Mouse (Mus musculus): Measurements from ENCODE around the gene Pdzd7. TPM values are rescaled to one million over a fixed set of nuclear protein-coding genes. Genes with fewer than 3 reads are reported as not detected.
A peak's percentile ranks its signal among the peaks of the same experiment; 100 is the strongest.

Pdzd7 gene
- polyA plus RNA-seq, 1 experiment from 2014 or later = 0.19 TPM

DNA sequence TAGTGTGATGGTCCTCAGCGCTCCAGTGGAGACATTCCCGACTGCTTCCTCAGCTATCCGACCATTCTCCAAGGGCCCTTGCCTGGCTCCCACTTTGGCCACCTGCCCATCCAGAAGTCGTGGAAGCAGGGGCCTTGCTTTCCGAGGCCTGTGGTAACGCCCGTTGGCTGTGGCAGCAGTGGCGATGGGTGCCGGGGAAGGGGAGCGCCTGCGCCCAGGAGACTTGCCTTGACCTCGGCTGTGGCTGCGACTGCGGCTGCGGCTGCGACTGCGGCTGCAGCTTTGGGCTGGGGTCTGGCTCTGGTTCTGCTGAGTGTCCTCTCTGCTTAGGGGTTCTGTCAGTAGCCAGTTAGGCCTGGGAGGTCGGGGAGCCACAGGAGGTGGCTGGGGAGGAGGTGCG lies 16.8 kb downstream of the Pdzd7 start:
- Histone ChIP-seq H3K4me2 (no peak overlapping the region), H3K27ac (ENCODE audit: low read depth, low read length) (no peak overlapping the region), H3K9ac (ENCODE audit: low read length) (no peak overlapping the region), H3K27me3 (ENCODE audit: control insufficient read depth, insufficient read depth, low read length) (no peaks in the 10 kb centered on the region), H3K9me3 (ENCODE audit: control insufficient read depth, low read length) (no peaks in the 10 kb centered on the region), H3K4me1 (ENCODE audit: control insufficient read depth, insufficient read depth, low read length) (0 out of 2 replicates have a peak, but pooled peaks cover 2% of the 10 kb centered on the region), H3K36me3 (ENCODE audit: control insufficient read depth, insufficient read depth, low read length) (peaks cover 27% of the 10 kb centered on the region), H3K4me3 (ENCODE audit: low read depth, low read length) (no peak overlapping the region)
- no peak for DNase-seq (ENCODE audit: low spot score, missing footprints)
- WGBS = 60% methylated on average over 19 of the region's 19 CpGs
- ATAC-seq (ENCODE audit: low FRiP score) = no peak

GRCm38 (mm10) chr19:45027848-45028247 lies 17.7 kb downstream of the Pdzd7 start:
- Histone ChIP-seq H3K4me2 (no peak overlapping the region), H3K27ac (ENCODE audit: low read depth, low read length) (no peak overlapping the region), H3K4me1 (ENCODE audit: control insufficient read depth, insufficient read depth, low read length) (0 out of 2 replicates have a peak, but pooled peaks cover 2% of the 10 kb centered on the region), H3K4me3 (ENCODE audit: low read depth, low read length) (no peak overlapping the region), H3K36me3 (ENCODE audit: control insufficient read depth, insufficient read depth, low read length) (peaks cover 30% of the 10 kb centered on the region), H3K27me3 (ENCODE audit: control insufficient read depth, insufficient read depth, low read length) (no peaks in the 10 kb centered on the region), H3K9me3 (ENCODE audit: control insufficient read depth, low read length) (no peaks in the 10 kb centered on the region), H3K9ac (ENCODE audit: low read length) (no peak overlapping the region)
- DNase-seq (ENCODE audit: low spot score, missing footprints) = no peak
- WGBS = 84% methylated on average over 6 of the region's 6 CpGs
- no peak for ATAC-seq (ENCODE audit: low FRiP score)

- Histone ChIP-seq H3K4me2 (no peak overlapping the region), H3K27ac (ENCODE audit: low read depth, low read length) (no peak overlapping the region), H3K9ac (ENCODE audit: low read length) (no peak overlapping the region), H3K4me3 (ENCODE audit: low read depth, low read length) (no peak overlapping the region), H3K36me3 (ENCODE audit: control insufficient read depth, insufficient read depth, low read length) (peaks cover 34% of the 10 kb centered on the region), H3K27me3 (ENCODE audit: control insufficient read depth, insufficient read depth, low read length) (no peaks in the 10 kb centered on the region), H3K9me3 (ENCODE audit: control insufficient read depth, low read length) (no peaks in the 10 kb centered on the region), H3K4me1 (ENCODE audit: control insufficient read depth, insufficient read depth, low read length) (0 out of 2 replicates have a peak, but pooled peaks cover 2% of the 10 kb centered on the region)
- no peak for DNase-seq (ENCODE audit: low spot score, missing footprints)
- 90% methylated on average over 6 of the region's 6 CpGs for WGBS
- no peak for ATAC-seq (ENCODE audit: low FRiP score)
These were observed 18.4 kb downstream of the Pdzd7 start for GRCm38 (mm10) chr19:45026958-45027670.

DNA sequence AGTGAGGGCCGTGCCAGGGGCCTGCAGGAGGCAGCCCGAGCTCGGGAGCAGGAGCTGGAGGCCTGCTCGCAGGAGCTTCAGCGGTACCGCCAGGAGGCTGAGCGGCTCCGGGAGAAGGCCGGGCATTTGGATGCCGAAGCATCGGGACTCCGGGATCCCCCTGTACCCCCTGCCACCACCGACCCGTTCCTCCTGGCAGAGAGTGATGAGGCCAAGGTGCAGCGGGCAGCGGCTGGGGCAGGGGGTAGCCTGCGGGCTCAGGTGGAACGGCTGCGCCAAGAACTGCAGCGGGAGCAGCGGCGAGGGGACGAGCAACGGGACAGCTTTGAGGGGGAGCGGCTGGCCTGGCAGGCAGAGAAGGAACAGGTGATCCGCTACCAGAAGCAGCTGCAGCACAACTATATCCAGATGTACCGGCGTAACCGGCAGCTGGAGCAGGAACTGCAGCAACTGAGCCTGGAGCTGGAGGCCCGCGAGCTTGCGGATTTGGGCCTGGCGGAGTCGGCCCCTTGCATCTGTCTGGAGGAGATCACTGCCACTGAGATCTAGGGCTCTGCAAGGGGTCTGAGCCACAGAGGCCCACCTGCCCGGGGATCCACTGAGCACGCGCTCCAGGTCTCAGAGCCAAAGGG lies 19.5 kb downstream of the Pdzd7 start:
- H3K9me3 ChIP-seq (ENCODE audit: control insufficient read depth, low read length) = no peaks in the 10 kb centered on the region
- DNase-seq (ENCODE audit: low spot score, missing footprints) = no peak
- no peak for ATAC-seq (ENCODE audit: low FRiP score)
- H3K9ac ChIP-seq (ENCODE audit: low read length) = no peak overlapping the region
- peaks cover 34% of the 10 kb centered on the region for H3K36me3 ChIP-seq (ENCODE audit: control insufficient read depth, insufficient read depth, low read length)
- no peak overlapping the region for H3K4me2 ChIP-seq
- H3K27me3 ChIP-seq (ENCODE audit: control insufficient read depth, insufficient read depth, low read length) = no peaks in the 10 kb centered on the region
- H3K4me1 ChIP-seq (ENCODE audit: control insufficient read depth, insufficient read depth, low read length) = peaks cover 8% of the 10 kb centered on the region
- no peak overlapping the region for H3K27ac ChIP-seq (ENCODE audit: low read depth, low read length)
- no peak overlapping the region for H3K4me3 ChIP-seq (ENCODE audit: low read depth, low read length)
- WGBS = 91% methylated on average over 37 of the region's 37 CpGs

DNA sequence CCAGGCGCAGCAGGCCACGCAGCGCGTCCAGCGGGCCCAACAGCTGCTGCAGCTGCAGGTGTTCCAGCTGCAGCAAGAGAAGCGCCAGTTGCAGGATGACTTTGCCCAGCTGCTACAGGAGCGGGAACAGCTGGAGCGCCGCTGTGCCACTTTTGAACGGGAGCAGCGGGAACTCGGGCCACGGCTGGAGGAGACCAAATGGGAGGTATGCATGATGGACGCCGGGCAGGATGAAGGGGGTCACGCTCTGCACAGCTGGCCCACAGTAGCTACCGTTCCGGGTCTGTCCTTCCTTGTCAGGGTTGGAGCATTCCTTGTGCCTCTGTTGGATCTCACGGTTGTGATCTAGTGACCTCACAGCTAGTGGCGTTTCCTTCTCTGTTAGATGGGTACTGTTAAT lies 20.7 kb downstream of the Pdzd7 start:
- Histone ChIP-seq H3K36me3 (ENCODE audit: control insufficient read depth, insufficient read depth, low read length) (peaks cover 34% of the 10 kb centered on the region), H3K4me2 (no peak overlapping the region), H3K9me3 (ENCODE audit: control insufficient read depth, low read length) (no peaks in the 10 kb centered on the region), H3K27ac (ENCODE audit: low read depth, low read length) (no peak overlapping the region), H3K4me3 (ENCODE audit: low read depth, low read length) (no peak overlapping the region), H3K9ac (ENCODE audit: low read length) (no peak overlapping the region), H3K4me1 (ENCODE audit: control insufficient read depth, insufficient read depth, low read length) (peaks cover 18% of the 10 kb centered on the region), H3K27me3 (ENCODE audit: control insufficient read depth, insufficient read depth, low read length) (no peaks in the 10 kb centered on the region)
- WGBS = 88% methylated on average over 20 of the region's 20 CpGs
- DNase-seq (ENCODE audit: low spot score, missing footprints) (no peak), ATAC-seq (ENCODE audit: low FRiP score) (no peak)

DNA sequence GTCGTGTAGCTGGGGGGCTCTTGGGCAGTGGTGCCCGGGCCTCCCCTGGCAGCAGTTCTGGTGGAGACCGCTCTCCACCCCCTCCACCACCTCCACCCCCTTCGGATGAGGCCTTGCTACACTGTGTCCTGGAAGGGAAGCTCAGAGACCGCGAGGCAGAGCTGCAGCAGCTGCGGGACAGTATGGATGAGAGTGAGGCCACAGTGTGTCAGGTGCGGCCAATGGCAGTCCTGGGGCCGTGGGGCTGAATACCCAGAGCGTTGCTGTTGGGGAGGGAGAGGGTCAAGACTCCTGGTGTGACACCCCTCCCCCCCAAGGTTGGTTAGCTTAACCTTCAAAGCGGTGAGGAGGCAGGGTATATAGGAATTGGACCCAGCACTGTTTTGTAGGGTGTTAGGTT lies 21.5 kb downstream of the Pdzd7 start:
- Histone ChIP-seq H3K4me3 (ENCODE audit: low read depth, low read length) (no peak overlapping the region), H3K36me3 (ENCODE audit: control insufficient read depth, insufficient read depth, low read length) (peaks cover 34% of the 10 kb centered on the region), H3K27me3 (ENCODE audit: control insufficient read depth, insufficient read depth, low read length) (no peaks in the 10 kb centered on the region), H3K4me2 (no peak overlapping the region), H3K4me1 (ENCODE audit: control insufficient read depth, insufficient read depth, low read length) (peaks cover 23% of the 10 kb centered on the region), H3K9me3 (ENCODE audit: control insufficient read depth, low read length) (no peaks in the 10 kb centered on the region), H3K9ac (ENCODE audit: low read length) (no peak overlapping the region), H3K27ac (ENCODE audit: low read depth, low read length) (no peak overlapping the region)
- WGBS = 85% methylated on average over 11 of the region's 11 CpGs
- ATAC-seq (ENCODE audit: low FRiP score) (no peak), DNase-seq (ENCODE audit: low spot score, missing footprints) (no peak)

GRCm38 (mm10) chr19:45021362-45021761 lies 24.2 kb downstream of the Pdzd7 start:
- H3K4me2 ChIP-seq = no peak overlapping the region; the same call in 1 of the 2 replicates
- no peaks in the 10 kb centered on the region for H3K9me3 ChIP-seq (ENCODE audit: control insufficient read depth, low read length)
- no peak overlapping the region for H3K27ac ChIP-seq (ENCODE audit: low read depth, low read length)
- no peak for ATAC-seq (ENCODE audit: low FRiP score)
- H3K36me3 ChIP-seq (ENCODE audit: control insufficient read depth, insufficient read depth, low read length) = peaks cover 26% of the 10 kb centered on the region
- DNase-seq (ENCODE audit: low spot score, missing footprints) = no peak
- peaks cover 34% of the 10 kb centered on the region for H3K4me1 ChIP-seq (ENCODE audit: control insufficient read depth, insufficient read depth, low read length)
- H3K9ac ChIP-seq (ENCODE audit: low read length) = peak overlapping the region; percentile 27; the same call in 1 of the 2 replicates
- H3K4me3 ChIP-seq (ENCODE audit: low read depth, low read length) = no peak overlapping the region
- H3K27me3 ChIP-seq (ENCODE audit: control insufficient read depth, insufficient read depth, low read length) = no peaks in the 10 kb centered on the region
- WGBS = 91% methylated on average over 15 of the region's 15 CpGs

DNA sequence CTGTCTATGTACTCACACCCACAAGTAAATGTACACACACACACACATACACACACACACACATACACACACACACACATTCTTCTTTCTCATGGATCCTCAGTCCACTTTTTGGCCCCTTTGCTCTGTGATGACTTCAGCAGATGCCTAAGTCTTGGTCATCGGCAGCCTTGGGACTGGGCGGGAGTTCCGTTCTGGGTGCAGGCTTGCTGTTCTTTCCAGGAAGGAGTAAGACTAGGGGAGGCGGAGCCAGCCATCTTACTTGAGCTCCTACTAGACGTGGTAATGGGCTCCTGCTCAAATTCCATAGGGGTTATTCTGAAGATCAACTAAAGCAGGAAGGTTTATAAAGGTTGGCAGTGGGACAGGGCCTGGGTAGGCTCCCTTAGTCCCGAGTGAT lies 25.2 kb downstream of the Pdzd7 start:
- Histone ChIP-seq H3K4me2 (no peak overlapping the region), H3K9ac (ENCODE audit: low read length) (peak overlapping the region; percentile 18; the same call in 1 of the 2 replicates)
- 72% methylated on average over 6 of the region's 6 CpGs for WGBS

GRCm38 (mm10) chr19:45018351-45018831 lies 27.1 kb downstream of the Pdzd7 start:
- peaks cover 49% of the 10 kb centered on the region for H3K4me1 ChIP-seq (ENCODE audit: control insufficient read depth, insufficient read depth, low read length)

More for the DNA sequence above, 25.2 kb downstream of the Pdzd7 start:
- no peaks in the 10 kb centered on the region for H3K9me3 ChIP-seq (ENCODE audit: control insufficient read depth, low read length)
- H3K27ac ChIP-seq (ENCODE audit: low read depth, low read length) = no peak overlapping the region
- H3K27me3 ChIP-seq (ENCODE audit: control insufficient read depth, insufficient read depth, low read length) = no peaks in the 10 kb centered on the region
- H3K4me3 ChIP-seq (ENCODE audit: low read depth, low read length) = no peak overlapping the region
- ATAC-seq (ENCODE audit: low FRiP score) = no peak
- H3K36me3 ChIP-seq (ENCODE audit: control insufficient read depth, insufficient read depth, low read length) = peaks cover 18% of the 10 kb centered on the region
- H3K4me1 ChIP-seq (ENCODE audit: control insufficient read depth, insufficient read depth, low read length) = peaks cover 43% of the 10 kb centered on the region
- no peak for DNase-seq (ENCODE audit: low spot score, missing footprints)

More at GRCm38 (mm10) chr19:45018351-45018831, 27.1 kb downstream of the Pdzd7 start:
- under 1% methylated on average over 12 of the region's 13 CpGs for WGBS
- H3K9ac ChIP-seq (ENCODE audit: low read length) = peak overlapping the region; percentile 96
- H3K4me3 ChIP-seq (ENCODE audit: low read depth, low read length) = peak overlapping the region; percentile 75
- peak overlapping the region; percentile 83 for H3K4me2 ChIP-seq
- peak overlapping the region; percentile 96 for H3K27ac ChIP-seq (ENCODE audit: low read depth, low read length)
- peak; percentile 95 for DNase-seq (ENCODE audit: low spot score, missing footprints)
- ATAC-seq (ENCODE audit: low FRiP score) = peak; percentile 8; the same call in 1 of the 2 replicates
- peaks cover 3% of the 10 kb centered on the region for H3K36me3 ChIP-seq (ENCODE audit: control insufficient read depth, insufficient read depth, low read length)
- no peaks in the 10 kb centered on the region for H3K9me3 ChIP-seq (ENCODE audit: control insufficient read depth, low read length)
- no peaks in the 10 kb centered on the region for H3K27me3 ChIP-seq (ENCODE audit: control insufficient read depth, insufficient read depth, low read length)
